Mouse (Mus musculus): Measurements from ENCODE around the gene Spp1.
"Not testable (repeated sequence)": the region's sequence is repeated elsewhere in the genome, so short reads cannot be mapped to it uniquely, and the experiment has no call there.

Gene Spp1

DNA sequence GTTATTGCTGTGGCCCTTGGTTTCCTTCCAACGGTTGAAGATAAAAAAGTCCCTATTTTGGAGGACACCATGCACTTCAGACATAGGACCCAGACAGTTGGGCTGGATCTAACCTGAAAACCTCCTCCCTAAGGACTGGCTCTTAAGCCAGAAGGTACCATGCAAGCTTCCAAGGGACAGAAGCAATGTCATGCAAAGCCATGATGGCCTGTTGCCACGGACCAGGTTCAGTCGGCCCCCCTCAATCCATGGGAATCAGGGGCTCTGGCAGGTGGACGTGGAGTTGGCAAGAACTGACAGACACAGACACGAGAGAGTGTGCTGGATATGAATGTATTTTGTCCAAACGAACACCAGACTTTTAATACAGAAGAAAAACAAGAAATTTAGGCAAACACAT lies 7.5 kb downstream of the Spp1 start:
- Histone ChIP-seq H3K27me3 (ENCODE audit: insufficient read depth, low read length) (no peaks in the 10 kb centered on the region), H3K9me3 (ENCODE audit: low read length) (peaks cover 27% of the 10 kb centered on the region), H3K4me1 (replicated peaks; ENCODE audit: low read depth, low read length) (peaks cover 74% of the 10 kb centered on the region), H3K4me3 (replicated peaks; ENCODE audit: low read length) (peak overlapping the region; percentile 37; the same call in 1 of the 2 replicates), H3K36me3 (ENCODE audit: insufficient read depth, low read length) (peaks cover 39% of the 10 kb centered on the region)
- TF ChIP-seq NANOG (IDR thresholded peaks at IDR 0.05; ENCODE audit: borderline replicate concordance, low read length) (no peak), CTCF (conservative IDR thresholded peaks at IDR 0.05; ENCODE audit: low read length) (no peak), POU5F1 (IDR thresholded peaks at IDR 0.05; ENCODE audit: borderline replicate concordance, low read length) (no peak)

DNA sequence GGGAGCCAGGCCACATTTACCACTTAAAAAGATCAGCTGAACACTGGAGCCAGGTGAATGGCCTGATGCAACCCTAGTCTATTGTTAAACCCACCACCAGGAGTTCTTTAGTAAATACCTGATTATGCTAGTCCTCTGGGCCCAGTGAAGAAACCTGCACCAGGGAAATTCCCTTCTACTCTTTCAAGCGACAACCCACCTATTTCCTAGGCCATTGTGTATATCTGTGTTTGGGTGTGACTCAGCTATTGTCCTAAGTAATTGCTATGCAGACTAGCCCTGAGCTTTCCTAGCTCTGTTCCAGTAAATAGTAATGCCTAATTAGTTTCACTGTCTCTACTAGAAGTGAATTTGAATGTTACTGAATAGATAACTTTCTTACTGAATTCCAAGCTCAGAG lies 7.9 kb downstream of the Spp1 start:
- no peak overlapping the region for H3K4me3 ChIP-seq (replicated peaks; ENCODE audit: low read length)
- H3K27me3 ChIP-seq (ENCODE audit: insufficient read depth, low read length) = no peaks in the 10 kb centered on the region
- peaks cover 74% of the 10 kb centered on the region for H3K4me1 ChIP-seq (replicated peaks; ENCODE audit: low read depth, low read length)
- TF ChIP-seq NANOG (IDR thresholded peaks at IDR 0.05; ENCODE audit: borderline replicate concordance, low read length) (peak; percentile 82), CTCF (conservative IDR thresholded peaks at IDR 0.05; ENCODE audit: low read length) (no peak)
- peaks cover 35% of the 10 kb centered on the region for H3K36me3 ChIP-seq (ENCODE audit: insufficient read depth, low read length)
- peaks cover 27% of the 10 kb centered on the region for H3K9me3 ChIP-seq (ENCODE audit: low read length)

DNA sequence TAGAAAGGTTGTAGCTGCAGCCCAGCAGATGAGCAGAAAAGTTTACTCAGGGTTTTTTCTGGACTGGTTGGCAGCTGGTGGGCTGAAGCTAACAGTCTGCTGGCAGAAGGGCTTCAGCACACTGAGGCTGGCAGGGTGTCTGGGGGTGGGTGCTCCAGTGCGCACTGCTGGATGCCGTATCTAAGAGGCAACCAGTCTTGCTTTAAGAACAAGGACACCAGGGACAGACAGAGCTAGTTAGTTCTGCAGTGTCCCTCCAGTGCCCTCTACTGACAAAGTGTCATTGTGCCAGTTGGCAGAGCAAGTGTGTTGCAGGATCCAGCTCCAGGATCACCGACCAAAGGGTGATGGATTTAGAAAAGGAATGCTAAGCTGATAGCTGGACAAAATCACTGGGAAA lies 11.2 kb downstream of the Spp1 start:
- Histone ChIP-seq H3K4me1 (replicated peaks; ENCODE audit: low read depth, low read length) (peaks cover 86% of the 10 kb centered on the region), H3K27me3 (ENCODE audit: insufficient read depth, low read length) (no peaks in the 10 kb centered on the region), H3K9me3 (ENCODE audit: low read length) (peaks cover 15% of the 10 kb centered on the region), H3K4me3 (replicated peaks; ENCODE audit: low read length) (no peak overlapping the region), H3K36me3 (ENCODE audit: insufficient read depth, low read length) (peaks cover 5% of the 10 kb centered on the region; the same call in 1 of the 2 replicates)
- TF ChIP-seq CTCF (conservative IDR thresholded peaks at IDR 0.05; ENCODE audit: low read length) (peak; percentile 36), NANOG (IDR thresholded peaks at IDR 0.05; ENCODE audit: borderline replicate concordance, low read length) (no peak), POU5F1 (IDR thresholded peaks at IDR 0.05; ENCODE audit: borderline replicate concordance, low read length) (no peak)

DNA sequence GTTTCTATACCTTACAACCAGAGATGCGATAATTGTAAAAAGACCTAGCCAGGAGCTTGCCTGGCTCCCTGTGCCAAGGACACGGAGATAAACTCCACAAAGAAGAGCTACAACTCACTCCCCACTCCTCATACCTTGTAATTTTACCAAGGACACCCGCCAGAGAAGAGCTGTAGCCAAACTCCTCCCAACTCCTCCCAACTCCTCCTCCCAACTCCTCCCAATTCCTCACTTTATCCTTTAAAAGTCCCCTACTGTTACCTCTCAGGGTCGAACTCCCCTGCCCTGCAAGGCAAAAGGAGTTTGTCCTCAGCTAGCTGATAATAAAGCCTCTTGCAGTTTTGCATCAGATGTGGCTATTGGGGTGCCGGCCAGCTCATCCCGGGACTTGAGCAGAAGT lies 13.4 kb downstream of the Spp1 start:
- not testable (repeated sequence) for H3K36me3 ChIP-seq (ENCODE audit: insufficient read depth, low read length); H3K27me3 ChIP-seq (ENCODE audit: insufficient read depth, low read length)
- H3K4me1 ChIP-seq (replicated peaks; ENCODE audit: low read depth, low read length) = peaks cover 82% of the 10 kb centered on the region
- H3K4me3 ChIP-seq (replicated peaks; ENCODE audit: low read length) = peak overlapping the region; percentile 35; the same call in 1 of the 2 replicates
- peaks cover 10% of the 10 kb centered on the region for H3K9me3 ChIP-seq (ENCODE audit: low read length)

DNA sequence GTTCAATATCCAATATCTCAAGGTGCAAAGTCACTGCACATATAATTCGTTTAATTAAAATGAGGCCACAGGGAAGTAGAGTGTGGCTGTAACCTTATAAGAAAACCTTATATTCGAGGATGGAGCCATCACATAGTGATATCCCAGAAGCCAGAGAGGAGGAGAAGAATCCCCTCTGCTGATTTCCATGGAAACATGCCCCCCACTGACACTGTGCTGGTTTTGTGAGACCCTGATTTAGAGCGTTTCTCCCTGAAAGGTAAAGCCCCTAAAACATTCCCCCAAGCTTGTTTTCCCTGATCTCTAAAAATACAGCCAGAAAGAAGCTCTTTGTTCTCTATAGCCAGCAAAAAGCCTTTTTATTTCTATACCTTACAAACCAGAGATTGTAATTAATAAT lies 14.6 kb downstream of the Spp1 start:
- Histone ChIP-seq H3K4me3 (replicated peaks; ENCODE audit: low read length) (0 out of 2 replicates have a peak overlapping the region, but pooled peaks have one; percentile 32), H3K27me3 (ENCODE audit: insufficient read depth, low read length) (no peaks in the 10 kb centered on the region), H3K4me1 (replicated peaks; ENCODE audit: low read depth, low read length) (peaks cover 71% of the 10 kb centered on the region), H3K36me3 (ENCODE audit: insufficient read depth, low read length) (no peaks in the 10 kb centered on the region), H3K9me3 (ENCODE audit: low read length) (0 out of 2 replicates have a peak, but pooled peaks cover 3% of the 10 kb centered on the region)
- TF ChIP-seq CTCF (conservative IDR thresholded peaks at IDR 0.05; ENCODE audit: low read length) = no peak
- no peak for TF ChIP-seq POU5F1 (IDR thresholded peaks at IDR 0.05; ENCODE audit: borderline replicate concordance, low read length)
- TF ChIP-seq NANOG (IDR thresholded peaks at IDR 0.05; ENCODE audit: borderline replicate concordance, low read length) = no peak

DNA sequence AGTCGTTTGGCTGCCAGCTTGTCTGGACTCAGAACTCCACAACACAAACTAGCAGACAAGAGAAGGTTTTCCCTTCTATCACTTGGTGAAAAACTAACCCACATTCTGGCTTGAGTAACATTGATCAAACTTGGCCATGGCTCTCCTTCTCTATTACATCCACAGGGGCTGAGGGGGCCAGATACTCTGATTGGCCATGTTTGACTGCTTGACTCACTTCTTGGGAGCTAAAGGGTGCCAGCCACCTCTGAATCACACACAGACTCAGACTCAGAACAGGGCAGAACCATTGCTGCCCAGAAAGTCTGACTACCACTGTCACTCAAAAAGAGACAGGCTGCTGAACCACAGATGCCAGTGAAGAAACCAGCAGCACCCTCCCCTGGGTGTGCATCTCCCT lies 18.2 kb downstream of the Spp1 start:
- no peaks in the 10 kb centered on the region for H3K27me3 ChIP-seq (ENCODE audit: insufficient read depth, low read length)
- H3K4me3 ChIP-seq (replicated peaks; ENCODE audit: low read length) = no peak overlapping the region
- H3K4me1 ChIP-seq (replicated peaks; ENCODE audit: low read depth, low read length) = peaks cover 41% of the 10 kb centered on the region
- H3K9me3 ChIP-seq (ENCODE audit: low read length) = peaks cover 29% of the 10 kb centered on the region
- peaks cover 23% of the 10 kb centered on the region for H3K36me3 ChIP-seq (ENCODE audit: insufficient read depth, low read length)
- TF ChIP-seq CTCF (conservative IDR thresholded peaks at IDR 0.05; ENCODE audit: low read length) (no peak), POU5F1 (IDR thresholded peaks at IDR 0.05; ENCODE audit: borderline replicate concordance, low read length) (no peak), NANOG (IDR thresholded peaks at IDR 0.05; ENCODE audit: borderline replicate concordance, low read length) (no peak)

DNA sequence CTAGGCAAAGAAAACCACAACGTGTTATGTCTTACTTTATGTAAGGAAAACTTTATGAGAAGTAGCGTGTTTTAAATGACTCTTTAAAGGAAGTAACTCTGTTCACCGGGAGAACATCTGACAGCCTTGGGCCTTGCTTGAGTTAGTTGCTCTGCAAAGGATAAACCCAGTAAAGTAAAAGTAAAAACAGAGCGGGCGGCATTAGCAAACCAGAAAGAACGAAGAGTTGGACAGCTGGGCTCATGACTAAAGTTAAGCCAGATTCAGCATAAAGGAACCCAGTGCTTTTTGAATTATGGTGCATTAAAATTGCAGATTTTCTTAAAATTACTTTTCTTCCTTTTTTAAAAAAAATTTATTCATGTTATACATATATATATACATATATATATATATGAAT lies 19.6 kb downstream of the Spp1 start:
- Histone ChIP-seq H3K36me3 (ENCODE audit: insufficient read depth, low read length) (peaks cover 24% of the 10 kb centered on the region), H3K27me3 (ENCODE audit: insufficient read depth, low read length) (no peaks in the 10 kb centered on the region), H3K4me1 (replicated peaks; ENCODE audit: low read depth, low read length) (peaks cover 36% of the 10 kb centered on the region), H3K4me3 (replicated peaks; ENCODE audit: low read length) (no peak overlapping the region), H3K9me3 (ENCODE audit: low read length) (peaks cover 34% of the 10 kb centered on the region)
- TF ChIP-seq NANOG (IDR thresholded peaks at IDR 0.05; ENCODE audit: borderline replicate concordance, low read length) = no peak
- no peak for TF ChIP-seq CTCF (conservative IDR thresholded peaks at IDR 0.05; ENCODE audit: low read length)
- TF ChIP-seq POU5F1 (IDR thresholded peaks at IDR 0.05; ENCODE audit: borderline replicate concordance, low read length) = no peak

DNA sequence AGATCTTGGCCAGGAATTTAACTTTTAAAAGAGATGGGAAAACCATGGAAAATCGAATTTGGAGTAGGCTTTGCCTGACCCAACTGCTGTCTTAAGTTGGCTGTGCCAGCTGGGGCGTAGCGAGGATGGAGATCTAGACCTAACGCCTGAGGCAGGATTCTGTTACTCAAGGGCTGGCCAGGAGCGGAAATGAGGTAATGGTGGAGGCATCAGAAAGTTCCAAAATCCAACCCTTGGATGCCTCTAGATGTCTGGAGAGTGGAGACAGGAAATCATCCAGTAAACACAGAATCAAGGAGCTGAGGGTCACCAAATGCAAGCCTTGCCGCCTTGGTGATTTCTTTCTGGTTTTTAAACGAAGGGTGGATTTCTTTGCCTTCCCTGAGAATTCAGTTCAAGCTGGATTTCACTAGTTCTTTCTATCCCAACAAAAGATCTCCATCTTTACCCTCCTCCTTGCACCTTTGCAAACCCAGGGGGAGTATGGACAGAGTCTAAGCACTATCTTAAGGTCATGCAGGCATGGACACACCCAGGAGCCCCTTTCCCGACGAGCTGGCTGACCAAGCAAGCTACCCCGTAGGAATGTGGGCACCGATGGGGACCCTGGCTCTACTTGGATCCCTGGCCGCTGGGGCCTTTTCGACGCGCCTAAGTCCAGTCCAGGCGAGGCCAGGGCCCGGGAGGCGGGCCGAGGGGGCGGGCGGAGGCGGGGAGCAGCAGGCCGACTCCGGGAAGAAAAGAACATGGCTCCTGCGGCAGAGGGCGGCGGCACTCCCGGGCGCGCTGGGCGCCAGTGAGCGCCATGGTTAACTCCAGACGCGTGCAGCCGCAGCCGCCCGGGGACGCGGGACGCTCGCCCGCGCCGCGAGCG lies 24.2 kb downstream of the Spp1 start, which contains the start of gene Pkd2:
Gene Pkd2 (plus strand): TSS at position 619 of the 874 bp plus-strand sequence.
- peaks cover 42% of the 10 kb centered on the region for H3K36me3 ChIP-seq (ENCODE audit: insufficient read depth, low read length)
- TF ChIP-seq CTCF (conservative IDR thresholded peaks at IDR 0.05; ENCODE audit: low read length) (no peak), POU5F1 (IDR thresholded peaks at IDR 0.05; ENCODE audit: borderline replicate concordance, low read length) (no peak), NANOG (IDR thresholded peaks at IDR 0.05; ENCODE audit: borderline replicate concordance, low read length) (no peak)
- no peaks in the 10 kb centered on the region for H3K27me3 ChIP-seq (ENCODE audit: insufficient read depth, low read length)
- H3K4me1 ChIP-seq (replicated peaks; ENCODE audit: low read depth, low read length) = peaks cover 40% of the 10 kb centered on the region
- H3K4me3 ChIP-seq (replicated peaks; ENCODE audit: low read length) = peak within 1 kb of the TSS; percentile 87
- H3K9me3 ChIP-seq (ENCODE audit: low read length) = peaks cover 34% of the 10 kb centered on the region

Measured in E14TG2a.4 (cell line).